Mouse (Mus musculus): Measurements from ENCODE around the gene Capn13. TPM values are rescaled to one million over a fixed set of nuclear protein-coding genes. Genes with fewer than 3 reads are reported as not detected.
"Not testable (repeated sequence)": the region's sequence is repeated elsewhere in the genome, so short reads cannot be mapped to it uniquely, and the experiment has no call there.

The Capn13 gene
- polyA plus RNA-seq, 1 experiment from 2014 or later, result 0.07 TPM

DNA sequence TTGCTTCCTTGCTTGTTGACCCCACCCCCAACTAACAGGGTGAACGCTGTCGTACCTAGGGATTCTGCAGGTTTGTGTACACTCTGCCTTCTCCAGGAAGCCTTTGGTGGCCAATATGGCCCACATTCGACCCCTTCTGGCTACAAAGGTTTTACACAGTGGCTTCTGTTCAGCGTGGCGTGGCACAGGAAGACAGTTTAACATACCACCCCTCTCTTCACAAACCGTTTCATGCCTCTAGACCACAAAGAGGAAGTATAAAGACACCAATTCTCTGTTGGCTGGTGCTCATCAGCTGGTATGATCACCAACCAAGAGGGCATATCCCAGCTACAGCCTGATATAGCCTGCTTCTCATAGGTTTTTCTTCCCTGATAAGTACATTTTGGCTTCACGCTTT lies 126.9 kb downstream of the Capn13 start:
- Histone ChIP-seq H3K27me3 (ENCODE audit: control insufficient read depth, insufficient read depth, low read length) (no peaks in the 10 kb centered on the region), H3K36me3 (ENCODE audit: control insufficient read depth, insufficient read depth, low read length) (no peaks in the 10 kb centered on the region), H3K4me3 (ENCODE audit: control insufficient read depth in 1 of 2, insufficient read depth in 1 of 2, low read depth in 1 of 2, low read length in 2 of 2) (no peak overlapping the region), H3K9ac (ENCODE audit: low read length) (no peak overlapping the region), H3K9me3 (ENCODE audit: control insufficient read depth, low read length) (no peaks in the 10 kb centered on the region), H3K4me2 (ENCODE audit: low read length) (no peak overlapping the region), H3K27ac (replicated peaks in 1 of 2; ENCODE audit: control insufficient read depth in 1 of 2, insufficient read depth in 1 of 2, low read depth in 2 of 2, low read length in 2 of 2) (no peak overlapping the region), H3K4me1 (ENCODE audit: control insufficient read depth in 2 of 2, insufficient read depth in 2 of 2, low read length in 2 of 2) (no peaks in the 10 kb centered on the region)
- WGBS, result 81% methylated on average over 7 of the region's 7 CpGs
- no peak for ATAC-seq (ENCODE audit: insufficient number of reproducible peaks, insufficient read depth, low FRiP score, low read depth)

DNA sequence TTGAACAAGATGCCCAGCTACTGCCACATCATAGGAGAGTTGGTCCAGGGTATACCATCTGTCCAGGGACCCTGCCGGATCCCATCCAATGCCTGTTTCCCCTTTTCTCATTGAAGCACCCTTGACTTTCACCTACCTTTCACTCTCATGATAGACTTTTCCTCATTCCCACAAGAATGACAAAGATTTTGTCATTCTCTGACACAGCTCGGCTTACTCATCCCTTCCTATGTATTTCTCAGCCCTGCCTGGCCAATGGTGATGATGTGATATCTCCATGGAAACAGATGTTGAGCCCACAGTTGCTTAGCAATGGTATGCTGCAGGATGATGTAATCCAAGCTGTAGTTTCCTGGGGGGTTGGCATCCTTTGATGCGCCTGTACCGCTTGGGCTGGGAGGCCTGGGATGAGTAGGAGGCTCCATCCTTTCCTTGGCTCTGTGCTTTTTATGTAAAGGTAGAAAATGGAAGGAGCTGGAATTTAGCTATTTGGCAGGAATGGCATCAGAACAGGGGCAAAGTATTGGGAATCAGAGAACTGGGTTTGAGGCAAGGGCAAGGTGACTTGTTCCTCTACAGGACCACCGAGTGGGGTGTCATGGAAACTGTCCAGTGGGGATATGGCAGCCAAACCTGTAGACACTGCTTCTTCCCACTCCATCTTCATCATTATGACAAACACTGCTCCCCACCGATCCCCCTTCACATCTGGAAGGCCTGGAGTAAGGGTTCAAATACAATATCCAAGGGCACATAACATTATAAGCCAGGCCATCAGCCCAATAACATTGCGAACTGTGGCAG lies 128.7 kb downstream of the Capn13 start:
- no peak overlapping the region for H3K4me3 ChIP-seq (ENCODE audit: control insufficient read depth in 1 of 2, insufficient read depth in 1 of 2, low read depth in 1 of 2, low read length in 2 of 2)
- no peak overlapping the region for H3K4me2 ChIP-seq (ENCODE audit: low read length)
- no peaks in the 10 kb centered on the region for H3K9me3 ChIP-seq (ENCODE audit: control insufficient read depth, low read length)
- ATAC-seq (ENCODE audit: insufficient number of reproducible peaks, insufficient read depth, low FRiP score, low read depth), result no peak
- WGBS, result 79% methylated on average over 7 of the region's 7 CpGs
- H3K27me3 ChIP-seq (ENCODE audit: control insufficient read depth, insufficient read depth, low read length), result no peaks in the 10 kb centered on the region
- no peak overlapping the region for H3K9ac ChIP-seq (ENCODE audit: low read length)
- H3K36me3 ChIP-seq (ENCODE audit: control insufficient read depth, insufficient read depth, low read length), result no peaks in the 10 kb centered on the region
- no peaks in the 10 kb centered on the region for H3K4me1 ChIP-seq (ENCODE audit: control insufficient read depth in 2 of 2, insufficient read depth in 2 of 2, low read length in 2 of 2)
- H3K27ac ChIP-seq (replicated peaks in 1 of 2; ENCODE audit: control insufficient read depth in 1 of 2, insufficient read depth in 1 of 2, low read depth in 2 of 2, low read length in 2 of 2), result no peak overlapping the region

DNA sequence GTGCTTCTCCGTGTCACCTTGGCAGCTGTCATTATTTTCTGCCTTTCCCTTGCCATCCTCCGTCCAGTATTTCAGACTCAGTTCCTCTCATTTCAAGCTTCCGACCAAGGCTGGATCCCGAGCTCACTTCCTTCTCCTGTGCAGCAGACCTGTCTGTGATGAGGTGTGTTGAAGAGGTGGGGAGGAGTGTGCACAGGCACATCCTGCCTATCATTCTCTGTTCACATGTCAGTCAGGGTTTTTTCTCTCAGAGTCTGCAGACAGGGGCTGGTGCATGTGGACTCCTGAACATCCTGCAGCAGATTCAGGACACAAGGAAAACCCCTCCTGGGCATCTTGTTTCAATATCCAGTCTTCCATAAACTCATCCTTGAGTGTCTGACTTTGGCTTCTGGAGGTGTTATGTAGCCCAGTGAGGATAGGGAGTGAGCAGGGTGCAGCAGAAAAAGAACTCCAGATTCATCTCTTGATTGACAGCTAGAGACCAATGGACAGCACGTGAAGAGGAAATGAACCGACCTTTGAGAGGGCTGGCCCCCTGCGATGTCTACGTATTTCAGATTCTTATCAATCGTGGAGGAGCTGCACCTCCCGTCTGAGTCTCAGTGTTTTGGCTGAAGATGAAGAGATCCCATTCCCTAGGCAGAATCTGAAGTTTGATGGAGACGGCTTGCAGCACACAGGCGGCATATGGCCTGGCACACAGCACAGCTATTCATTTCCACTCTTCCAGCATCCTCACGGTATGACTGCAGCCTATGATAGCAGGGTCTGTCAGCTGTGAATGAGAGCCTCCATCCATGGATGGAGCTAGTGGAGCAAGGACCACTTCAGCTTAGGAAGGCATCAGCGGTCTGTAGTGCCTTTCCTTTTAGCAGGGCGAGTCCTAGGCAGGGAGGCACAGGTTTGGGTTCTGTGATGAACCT lies 129.5 kb downstream of the Capn13 start:
- Histone ChIP-seq H3K27ac (replicated peaks in 1 of 2; ENCODE audit: control insufficient read depth in 1 of 2, insufficient read depth in 1 of 2, low read depth in 2 of 2, low read length in 2 of 2) (no peak overlapping the region), H3K4me2 (ENCODE audit: low read length) (no peak overlapping the region), H3K36me3 (ENCODE audit: control insufficient read depth, insufficient read depth, low read length) (no peaks in the 10 kb centered on the region), H3K4me1 (ENCODE audit: control insufficient read depth in 2 of 2, insufficient read depth in 2 of 2, low read length in 2 of 2) (no peaks in the 10 kb centered on the region; a peak in 1 of 4 replicates), H3K27me3 (ENCODE audit: control insufficient read depth, insufficient read depth, low read length) (no peaks in the 10 kb centered on the region), H3K9me3 (ENCODE audit: control insufficient read depth, low read length) (no peaks in the 10 kb centered on the region), H3K4me3 (ENCODE audit: control insufficient read depth in 1 of 2, insufficient read depth in 1 of 2, low read depth in 1 of 2, low read length in 2 of 2) (no peak overlapping the region), H3K9ac (ENCODE audit: low read length) (no peak overlapping the region)
- 69% methylated on average over 15 of the region's 15 CpGs for WGBS
- no peak for ATAC-seq (ENCODE audit: insufficient number of reproducible peaks, insufficient read depth, low FRiP score, low read depth)

DNA sequence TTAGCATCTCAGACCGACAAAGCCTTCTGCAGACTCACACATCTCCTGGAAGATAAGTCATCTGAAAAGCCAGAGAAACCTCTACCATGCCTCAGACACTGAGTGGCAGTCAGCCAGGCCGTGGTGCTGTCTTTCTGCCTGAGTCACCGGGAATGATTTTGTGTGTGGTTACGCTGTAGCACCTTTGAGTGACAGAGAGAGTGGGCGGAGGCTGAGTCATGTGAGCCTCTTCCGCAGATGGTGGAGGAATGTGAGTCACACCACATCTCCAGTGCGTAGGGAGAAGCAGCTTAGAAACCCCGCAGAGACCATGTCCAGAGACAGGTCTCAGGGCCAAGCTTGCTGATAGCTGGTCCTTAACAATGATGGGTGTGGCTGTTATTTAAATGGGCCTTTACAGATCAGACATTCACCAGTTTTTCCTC lies 137.6 kb downstream of the Capn13 start:
- H3K4me2 ChIP-seq (ENCODE audit: low read length), result no peak overlapping the region
- H3K9ac ChIP-seq (ENCODE audit: low read length), result no peak overlapping the region
- H3K4me1 ChIP-seq (ENCODE audit: control insufficient read depth in 2 of 2, insufficient read depth in 2 of 2, low read length in 2 of 2), result peaks cover 0 to 7% of the 10 kb centered on the region in 2 experiments; a peak in 3 of 4 replicates
- ATAC-seq (ENCODE audit: insufficient number of reproducible peaks, insufficient read depth, low FRiP score, low read depth), result no peak
- no peaks in the 10 kb centered on the region for H3K36me3 ChIP-seq (ENCODE audit: control insufficient read depth, insufficient read depth, low read length)
- 0 out of 4 replicates have a peak overlapping the region, but pooled peaks of 1 of the 2 experiments have one; percentile 3 for H3K27ac ChIP-seq (replicated peaks in 1 of 2; ENCODE audit: control insufficient read depth in 1 of 2, insufficient read depth in 1 of 2, low read depth in 2 of 2, low read length in 2 of 2)
- H3K9me3 ChIP-seq (ENCODE audit: control insufficient read depth, low read length), result no peaks in the 10 kb centered on the region
- no peak overlapping the region for H3K4me3 ChIP-seq (ENCODE audit: control insufficient read depth in 1 of 2, insufficient read depth in 1 of 2, low read depth in 1 of 2, low read length in 2 of 2)
- 27% methylated on average over 8 of the region's 8 CpGs for WGBS
- no peaks in the 10 kb centered on the region for H3K27me3 ChIP-seq (ENCODE audit: control insufficient read depth, insufficient read depth, low read length)

DNA sequence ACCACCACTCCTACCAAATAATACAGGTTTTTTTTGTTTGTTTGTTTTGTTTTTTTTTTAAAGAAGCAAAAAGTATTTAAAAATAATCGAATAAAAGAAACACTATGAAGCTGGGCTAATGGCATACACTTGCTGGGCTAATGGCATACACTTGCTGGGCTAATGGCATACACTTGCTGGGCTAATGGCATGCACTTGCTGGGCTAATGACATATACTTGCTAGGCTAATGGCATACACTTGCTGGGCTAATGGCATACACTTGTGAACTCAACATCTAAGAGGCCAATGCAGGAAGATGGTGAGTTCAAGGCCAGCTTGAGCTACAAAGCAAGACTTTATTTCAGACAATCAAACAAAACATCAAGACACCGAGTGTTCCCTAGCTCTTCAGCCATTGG lies 138.1 kb downstream of the Capn13 start:
- Histone ChIP-seq H3K9ac (ENCODE audit: low read length) (no peak overlapping the region), H3K27me3 (ENCODE audit: control insufficient read depth, insufficient read depth, low read length) (no peaks in the 10 kb centered on the region), H3K4me3 (ENCODE audit: control insufficient read depth in 1 of 2, insufficient read depth in 1 of 2, low read depth in 1 of 2, low read length in 2 of 2) (no peak overlapping the region), H3K27ac (replicated peaks in 1 of 2; ENCODE audit: control insufficient read depth in 1 of 2, insufficient read depth in 1 of 2, low read depth in 2 of 2, low read length in 2 of 2) (0 out of 4 replicates have a peak overlapping the region, but pooled peaks of 1 of the 2 experiments have one; percentile 3), H3K4me2 (ENCODE audit: low read length) (no peak overlapping the region), H3K4me1 (ENCODE audit: control insufficient read depth in 2 of 2, insufficient read depth in 2 of 2, low read length in 2 of 2) (peaks cover 0 to 7% of the 10 kb centered on the region in 2 experiments; a peak in 3 of 4 replicates), H3K9me3 (ENCODE audit: control insufficient read depth, low read length) (no peaks in the 10 kb centered on the region), H3K36me3 (ENCODE audit: control insufficient read depth, insufficient read depth, low read length) (no peaks in the 10 kb centered on the region)
- 88% methylated on average over 2 of the region's 2 CpGs for WGBS
- no peak for ATAC-seq (ENCODE audit: insufficient number of reproducible peaks, insufficient read depth, low FRiP score, low read depth)

DNA sequence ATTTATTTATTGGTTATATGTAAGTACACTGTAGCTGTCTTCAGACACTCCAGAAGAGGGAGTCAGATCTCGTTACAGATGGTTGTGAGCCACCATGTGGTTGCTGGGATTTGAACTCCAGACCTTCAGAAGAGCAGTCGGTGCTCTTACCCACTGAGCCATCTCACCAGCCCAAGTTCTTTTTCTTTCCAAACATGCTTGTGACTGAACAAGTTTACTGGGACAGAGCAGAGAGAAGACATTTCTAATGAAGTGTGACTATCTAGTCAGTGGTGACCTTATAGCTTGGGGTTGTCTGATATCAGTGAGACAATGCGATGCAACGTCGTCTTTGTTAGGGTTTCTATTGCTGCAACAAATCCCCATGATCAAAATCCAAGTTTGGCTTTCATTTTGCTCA lies 141.4 kb downstream of the Capn13 start:
- H3K9ac ChIP-seq (ENCODE audit: low read length); H3K4me1 ChIP-seq (ENCODE audit: control insufficient read depth in 2 of 2, insufficient read depth in 2 of 2, low read length in 2 of 2); H3K9me3 ChIP-seq (ENCODE audit: control insufficient read depth, low read length); ATAC-seq (ENCODE audit: insufficient number of reproducible peaks, insufficient read depth, low FRiP score, low read depth); H3K27me3 ChIP-seq (ENCODE audit: control insufficient read depth, insufficient read depth, low read length); H3K36me3 ChIP-seq (ENCODE audit: control insufficient read depth, insufficient read depth, low read length); H3K27ac ChIP-seq (replicated peaks in 1 of 2; ENCODE audit: control insufficient read depth in 1 of 2, insufficient read depth in 1 of 2, low read depth in 2 of 2, low read length in 2 of 2); H3K4me3 ChIP-seq (ENCODE audit: control insufficient read depth in 1 of 2, insufficient read depth in 1 of 2, low read depth in 1 of 2, low read length in 2 of 2); H3K4me2 ChIP-seq (ENCODE audit: low read length): not testable (repeated sequence)
- 91% methylated on average over 5 of the region's 5 CpGs for WGBS

DNA sequence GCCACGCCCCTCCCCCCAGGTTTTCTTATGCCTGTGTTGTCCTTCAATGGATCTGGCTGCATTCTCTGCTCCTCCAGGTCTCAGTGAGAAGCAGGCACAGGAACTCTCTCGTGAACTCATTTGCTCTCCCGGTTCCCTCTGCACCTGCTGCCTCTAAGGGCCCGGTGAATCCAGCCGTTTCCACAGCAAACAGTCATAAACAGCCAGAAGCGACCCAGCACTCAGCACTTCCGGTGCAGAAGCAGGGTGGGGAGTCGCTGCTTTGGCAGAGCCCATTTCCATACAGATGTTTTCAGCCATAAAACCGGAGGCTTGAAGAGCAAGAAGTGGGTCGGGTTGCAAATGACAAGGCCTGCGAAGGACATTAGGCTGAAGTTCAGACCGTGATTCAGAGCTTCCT lies 142.0 kb downstream of the Capn13 start:
- 38% methylated on average over 12 of the region's 12 CpGs for WGBS
- H3K4me2 ChIP-seq (ENCODE audit: low read length), result no peak overlapping the region
- H3K9ac ChIP-seq (ENCODE audit: low read length), result no peak overlapping the region
- H3K36me3 ChIP-seq (ENCODE audit: control insufficient read depth, insufficient read depth, low read length), result no peaks in the 10 kb centered on the region
- ATAC-seq (ENCODE audit: insufficient number of reproducible peaks, insufficient read depth, low FRiP score, low read depth), result no peak
- H3K4me1 ChIP-seq (ENCODE audit: control insufficient read depth in 2 of 2, insufficient read depth in 2 of 2, low read length in 2 of 2), result peaks cover 0 to 10% of the 10 kb centered on the region in 2 experiments; a peak in 2 of 4 replicates
- H3K27ac ChIP-seq (replicated peaks in 1 of 2; ENCODE audit: control insufficient read depth in 1 of 2, insufficient read depth in 1 of 2, low read depth in 2 of 2, low read length in 2 of 2), result no peak overlapping the region
- no peaks in the 10 kb centered on the region for H3K27me3 ChIP-seq (ENCODE audit: control insufficient read depth, insufficient read depth, low read length)
- no peaks in the 10 kb centered on the region for H3K9me3 ChIP-seq (ENCODE audit: control insufficient read depth, low read length)
- no peak overlapping the region for H3K4me3 ChIP-seq (ENCODE audit: control insufficient read depth in 1 of 2, insufficient read depth in 1 of 2, low read depth in 1 of 2, low read length in 2 of 2)
